ENCODE assay signal across 22 mouse cellular contexts in genomic region chr12:9954178-9954888, GRCm38 (mm10).
DNase-seq lines count a peak whose midpoint lies in the region; ATAC-seq and TF ChIP-seq lines count a peak whose summit lies in the region.
"Had no signal": no experiment of that assay in that cellular context is flagged by ENCODE, and none has a peak within 500 bp of the region (broad histone marks: within the 10 kb centered on the region; RNA-seq: fewer than 3 reads in every experiment).

No protein-coding gene starts in this region.

- H3K4me1 ChIP-seq in intestine, embryonic 16.5 days (ENCODE audit: control insufficient read depth, insufficient read depth, low read length): no peaks in the 10 kb centered on the region
- H3K4me1 ChIP-seq: embryonic facial prominence, embryonic 12.5 days; embryonic facial prominence, embryonic 15.5 days; hindbrain, embryonic 12.5 days had no signal

- DNase-seq in urinary bladder, postnatal 36 days (ENCODE audit: low spot score in 2 of 2): peak; percentile 3 to 19
- DNase-seq in urinary bladder, postnatal 10 days (ENCODE audit: low spot score): no peak
- no peak for DNase-seq in layer of hippocampus, adult 8-10 months (ENCODE audit: low spot score in 2 of 2)
- no peak for DNase-seq in left cerebral cortex, postnatal 25 days (ENCODE audit: low spot score in 2 of 2)
- DNase-seq: adrenal gland, adult 2 months; adrenal gland, postnatal 14 days; cerebellum, adult 11 months; cerebellum, adult 2 months; cerebellum, adult 9-11 months; cerebellum, postnatal 25 days; forebrain, postnatal 0 days; gastrocnemius, adult 2 months; gastrocnemius, postnatal 14 days; heart, adult 11 months had no signal

- WGBS in intestine, embryonic 16.5 days: 56% methylated on average over 6 of the region's 6 CpGs

- H3K4me2 ChIP-seq in intestine, embryonic 16.5 days (ENCODE audit: low read depth, low read length): no peak overlapping the region
- no peak overlapping the region for H3K4me2 ChIP-seq in myocyte (ENCODE audit: low read depth)
- H3K4me2 ChIP-seq: embryonic facial prominence, embryonic 12.5 days; embryonic facial prominence, embryonic 15.5 days; heart, embryonic 11.5 days; hindbrain, embryonic 12.5 days had no signal

- H3K79me2 ChIP-seq in myocyte (ENCODE audit: control insufficient read depth, insufficient read depth): no peaks in the 10 kb centered on the region

- ATAC-seq in intestine, embryonic 16.5 days: peak; percentile 97
- ATAC-seq: CD4-positive, CD25-positive, alpha-beta regulatory T cell, adult 4 months; forebrain, embryonic 14.5 days; forebrain, postnatal 0 days had no signal

- no peak overlapping the region for H3ac ChIP-seq in myocyte (ENCODE audit: control insufficient read depth, insufficient read length)

- H3K9ac ChIP-seq in intestine, embryonic 16.5 days (ENCODE audit: low read depth, low read length): no peak overlapping the region
- H3K9ac ChIP-seq: embryonic facial prominence, embryonic 12.5 days; embryonic facial prominence, embryonic 15.5 days; forebrain, postnatal 0 days; hindbrain, embryonic 12.5 days had no signal

- no peaks in the 10 kb centered on the region for H3K27me3 ChIP-seq in intestine, embryonic 16.5 days (replicated peaks; ENCODE audit: control insufficient read depth, insufficient read depth, low read length)
- no peaks in the 10 kb centered on the region for H3K27me3 ChIP-seq in myocyte (ENCODE audit: control insufficient read depth, insufficient read depth, insufficient read length)
- H3K27me3 ChIP-seq: embryonic facial prominence, embryonic 12.5 days; embryonic facial prominence, embryonic 15.5 days; hindbrain, embryonic 12.5 days had no signal

- no peak overlapping the region for H3K4me3 ChIP-seq in intestine, embryonic 16.5 days (ENCODE audit: low read length)
- no peak overlapping the region for H3K4me3 ChIP-seq in myocyte
- H3K4me3 ChIP-seq: embryonic facial prominence, embryonic 12.5 days; embryonic facial prominence, embryonic 15.5 days; gastrocnemius, adult 2 months; hindbrain, embryonic 12.5 days had no signal

- H3K27ac ChIP-seq in intestine, embryonic 16.5 days (ENCODE audit: low read length): peak overlapping the region; percentile 49
- H3K27ac ChIP-seq: embryonic facial prominence, embryonic 12.5 days; embryonic facial prominence, embryonic 15.5 days; gastrocnemius, adult 2 months; hindbrain, embryonic 12.5 days had no signal

- intact Hi-C loops in left cerebral cortex, postnatal 25 days (cut with DNase I): no loop called here

- no peaks in the 10 kb centered on the region for H3K9me3 ChIP-seq in intestine, embryonic 16.5 days (ENCODE audit: control insufficient read depth, low read length)
- H3K9me3 ChIP-seq: embryonic facial prominence, embryonic 12.5 days; embryonic facial prominence, embryonic 15.5 days; hindbrain, embryonic 12.5 days had no signal

- H3K36me3 ChIP-seq in intestine, embryonic 16.5 days (ENCODE audit: control insufficient read depth, insufficient read depth, low read length): no peaks in the 10 kb centered on the region
- H3K36me3 ChIP-seq in myocyte (ENCODE audit: control insufficient read depth, insufficient read depth): no peaks in the 10 kb centered on the region
- H3K36me3 ChIP-seq: embryonic facial prominence, embryonic 12.5 days; embryonic facial prominence, embryonic 15.5 days; hindbrain, embryonic 12.5 days had no signal

- TF ChIP-seq POLR2A in myocyte (IDR thresholded peaks at IDR 0.05; ENCODE audit: insufficient read length, low read depth): no peak

TF ChIP-seq in myocyte, 11 proteins besides CTCF, POLR2A, EP300 and RAD21:
- TF ChIP-seq CEBPB (IDR thresholded peaks at IDR 0.05; ENCODE audit: insufficient read depth, poor library complexity, severe bottlenecking) (0 out of 2 replicates have a peak, but pooled peaks have one; percentile 42), USF1 (IDR thresholded peaks at IDR 0.05; ENCODE audit: low read depth) (no peak), MYOD1 (IDR thresholded peaks at IDR 0.05; ENCODE audit: control insufficient read depth in 1 of 3, insufficient read length in 2 of 3, low read depth in 2 of 3) (no peak), MYOG (IDR thresholded peaks at IDR 0.05; ENCODE audit: control insufficient read depth in 1 of 3, insufficient read depth in 1 of 3, insufficient read length in 2 of 3, low read depth in 2 of 3) (no peak), SRF (IDR thresholded peaks at IDR 0.05; ENCODE audit: control insufficient read depth, insufficient read length, low read depth) (no peak), REST (IDR thresholded peaks at IDR 0.05; ENCODE audit: insufficient read depth, insufficient read length) (no peak)

Comparison
In these comparisons a context has a peak if more than half of its experiments do, and no peak if none do; other contexts are left out.
1. DNase-seq: peak in urinary bladder, postnatal 36 days (2 of 2); none in urinary bladder, postnatal 10 days (single experiment), layer of hippocampus, adult 8-10 months (0 of 2) and left cerebral cortex, postnatal 25 days (0 of 2).